Mouse (Mus musculus) testis, adult 2 months (tissue): ENCODE results near the gene Ndufaf3.

ENCODE experiments used
- CTCF ChIP-seq: fragments of 200-500 bp; IDR thresholded peaks from 2 replicates; pipeline ENCODE4 v1.5.1; 2012; ENCODE audit warnings: low read depth, mild to moderate bottlenecking, inconsistent platforms, low read length, moderate library complexity; ENCODE audit not compliant: control insufficient read depth, insufficient read depth, insufficient replicate concordance
- POLR2A ChIP-seq: fragments of 200-500 bp; IDR thresholded peaks from 2 replicates; pipeline ENCODE4 v1.6.1; 2012; ENCODE audit warnings: low read depth, mild to moderate bottlenecking, inconsistent platforms, low read length, moderate library complexity; ENCODE audit not compliant: control insufficient read depth

- TF ChIP-seq CTCF (no peak), POLR2A (peak; percentile 5; the same call in 1 of the 2 replicates)
Measured at GRCm38 (mm10) chr9:108564131-108564530, 3.1 kb downstream of the Ndufaf3 start.
